Mouse (Mus musculus): ENCODE measurements around the gene Pnpla3. TPM values are rescaled to one million over a fixed set of nuclear protein-coding genes. Genes with fewer than 3 reads are reported as not detected.

Pnpla3 gene
- total RNA-seq, 2 experiments from 2014 or later, result 8.2 to 10.4 TPM

Small RNAs within 50 kb of the gene (microRNA-seq; reads per million reads assigned to microRNA genes)
- 0.54 to 1.1 reads per million in 2 experiments for gene Mir6392

Other genes with a start within 250 kb of the Pnpla3 start
- gene Efcab6, start 102.5 kb upstream of the Pnpla3 start, total RNA-seq (2021), result not detected
- gene Sult4a1, start 62.1 kb upstream of the Pnpla3 start, total RNA-seq (2021), result under 1 TPM; 0.14 to 0.17 TPM
- gene Pnpla5, start 44.7 kb upstream of the Pnpla3 start, total RNA-seq (2021), result not detected
- gene Samm50, start 24.4 kb downstream of the Pnpla3 start, total RNA-seq (2021), result 100 to 1,000 TPM; 265 to 269 TPM
- gene Parvb, start 64.2 kb downstream of the Pnpla3 start, total RNA-seq (2021), result 100 to 1,000 TPM; 149 to 151 TPM
- gene Parvg, start 156.2 kb downstream of the Pnpla3 start, total RNA-seq (2021), result 1 to 10 TPM; 2.1 to 5.2 TPM

Data from heart, postnatal 14 days (tissue).